Mouse (Mus musculus): ENCODE results near the gene Zfp653. TPM values are rescaled to one million over a fixed set of nuclear protein-coding genes. Genes with fewer than 3 reads are reported as not detected.
"Not testable (repeated sequence)": the region's sequence is repeated elsewhere in the genome, so short reads cannot be mapped to it uniquely, and the experiment has no call there.

Zfp653 gene
- polyA plus RNA-seq, 1 experiment from 2014 or later, result 10.9 TPM

DNA sequence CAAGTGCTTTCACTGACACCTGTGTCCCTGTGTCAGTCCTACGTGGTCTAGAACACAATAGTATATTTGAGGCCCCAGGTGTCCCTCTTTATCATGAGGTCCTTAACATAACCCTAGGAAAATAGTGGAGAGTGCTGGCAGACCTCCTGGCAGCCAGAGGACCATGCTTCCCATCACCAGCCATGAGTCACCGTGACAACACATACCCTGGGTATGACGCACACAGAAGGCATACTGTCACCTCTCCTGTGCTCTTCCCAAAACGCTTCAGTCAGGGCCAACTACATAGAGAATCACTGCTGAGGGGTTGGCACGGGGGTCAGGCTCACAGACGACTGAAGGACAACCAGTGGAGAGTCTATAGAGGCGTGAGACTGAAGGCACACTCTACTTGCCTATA is 18.8 kb upstream of the Zfp653 start:
- ATAC-seq (ENCODE audit: insufficient number of reproducible peaks, low FRiP score, low TSS enrichment, low read depth), result no peak

DNA sequence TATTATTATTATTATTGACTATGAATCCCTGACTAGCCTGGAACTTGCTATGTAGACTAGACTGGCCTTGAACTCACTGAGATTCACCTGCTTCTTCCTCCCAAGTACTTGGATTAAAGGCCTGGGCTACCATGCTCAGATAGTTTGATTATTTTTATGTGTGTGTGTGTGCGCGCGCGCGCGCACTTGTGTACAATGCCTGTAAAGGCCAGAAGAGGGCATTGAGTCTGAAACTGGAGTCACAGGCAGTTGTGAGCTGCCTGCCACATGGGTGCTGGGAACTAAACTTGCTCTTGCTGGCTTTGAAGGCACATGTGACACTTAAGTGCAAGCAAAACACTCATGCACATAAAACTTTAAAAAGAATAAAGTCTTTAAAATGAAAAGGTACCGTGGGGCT is 18.1 kb upstream of the Zfp653 start:
- Histone ChIP-seq H3K4me1 (peaks cover 11% of the 10 kb centered on the region; the same call in 1 of the 2 replicates), H3K4me2 (no peak overlapping the region), H3K27ac (no peak overlapping the region), H3K4me3 (no peak overlapping the region), H3K9ac (no peak overlapping the region), H3K36me3 (no peaks in the 10 kb centered on the region), H3K9me3 (no peaks in the 10 kb centered on the region), H3K27me3 (no peaks in the 10 kb centered on the region)
- ATAC-seq (ENCODE audit: insufficient number of reproducible peaks, low FRiP score, low TSS enrichment, low read depth), result no peak
- 96% methylated on average over 7 of the region's 7 CpGs for WGBS

More for the DNA sequence above, 18.8 kb upstream of the Zfp653 start:
- no peak overlapping the region for H3K9ac ChIP-seq
- H3K4me2 ChIP-seq, result no peak overlapping the region
- no peaks in the 10 kb centered on the region for H3K27me3 ChIP-seq
- no peaks in the 10 kb centered on the region for H3K36me3 ChIP-seq
- no peaks in the 10 kb centered on the region for H3K9me3 ChIP-seq
- H3K27ac ChIP-seq, result no peak overlapping the region
- WGBS, result 84% methylated on average over 7 of the region's 7 CpGs
- peaks cover 6% of the 10 kb centered on the region; the same call in 1 of the 2 replicates for H3K4me1 ChIP-seq
- H3K4me3 ChIP-seq, result no peak overlapping the region

DNA sequence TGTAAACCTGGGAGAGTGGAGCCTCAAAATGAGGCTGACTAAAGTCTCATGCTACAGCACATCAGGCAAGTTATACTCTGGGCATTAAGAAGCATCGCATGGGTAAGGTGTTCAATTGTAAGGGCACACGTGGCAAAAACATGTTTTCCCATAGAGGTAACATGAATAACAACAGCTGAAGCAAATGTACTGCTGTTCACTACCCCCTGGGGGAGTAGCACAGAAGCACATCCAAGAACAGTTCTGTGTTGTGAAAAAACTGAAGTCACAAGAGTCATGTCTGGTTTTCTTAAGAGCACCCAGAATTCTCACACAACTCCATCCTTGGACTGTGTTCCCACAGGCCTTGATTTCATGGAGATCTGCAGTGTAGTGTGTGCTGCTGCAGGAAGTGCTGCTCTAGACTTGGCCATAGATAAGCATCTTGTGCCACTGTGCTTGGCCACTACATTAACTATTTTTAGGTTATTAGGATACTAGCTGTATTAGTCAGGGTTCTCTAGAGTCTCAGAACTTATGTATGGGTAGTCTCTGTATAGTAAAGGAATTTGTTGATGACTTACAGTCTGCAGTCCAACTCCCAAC is 15.9 kb upstream of the Zfp653 start:
- Histone ChIP-seq H3K9ac (no peak overlapping the region), H3K27me3 (no peaks in the 10 kb centered on the region), H3K4me2 (no peak overlapping the region), H3K36me3 (no peaks in the 10 kb centered on the region), H3K9me3 (no peaks in the 10 kb centered on the region), H3K4me3 (no peak overlapping the region), H3K4me1 (peaks cover 13% of the 10 kb centered on the region; the same call in 1 of the 2 replicates), H3K27ac (no peak overlapping the region)
- 83% methylated on average over 2 of the region's 2 CpGs for WGBS
- ATAC-seq (ENCODE audit: insufficient number of reproducible peaks, low FRiP score, low TSS enrichment, low read depth), result no peak

DNA sequence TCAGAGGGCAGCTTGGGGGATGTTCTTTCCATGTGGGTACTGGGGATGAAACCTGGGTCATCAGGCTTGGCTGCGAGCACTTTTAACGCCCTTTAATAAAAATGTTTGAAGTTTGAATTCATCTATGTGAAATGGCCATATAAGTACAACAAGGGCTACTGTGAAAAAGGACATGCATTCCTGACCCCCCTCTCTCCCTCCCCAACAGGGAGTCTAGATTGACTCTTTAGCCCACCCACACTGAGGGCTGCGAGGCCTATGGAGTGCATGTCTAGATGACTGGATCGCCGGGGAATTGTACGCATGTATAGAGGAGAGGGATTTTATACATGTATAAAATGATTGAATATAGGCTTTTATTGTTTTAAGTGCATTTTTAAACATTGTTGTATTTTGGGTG is 14.8 kb upstream of the Zfp653 start:
- 69% methylated on average over 6 of the region's 6 CpGs for WGBS
- Histone ChIP-seq H3K27ac (peak overlapping the region; percentile 88), H3K36me3 (no peaks in the 10 kb centered on the region)

DNA sequence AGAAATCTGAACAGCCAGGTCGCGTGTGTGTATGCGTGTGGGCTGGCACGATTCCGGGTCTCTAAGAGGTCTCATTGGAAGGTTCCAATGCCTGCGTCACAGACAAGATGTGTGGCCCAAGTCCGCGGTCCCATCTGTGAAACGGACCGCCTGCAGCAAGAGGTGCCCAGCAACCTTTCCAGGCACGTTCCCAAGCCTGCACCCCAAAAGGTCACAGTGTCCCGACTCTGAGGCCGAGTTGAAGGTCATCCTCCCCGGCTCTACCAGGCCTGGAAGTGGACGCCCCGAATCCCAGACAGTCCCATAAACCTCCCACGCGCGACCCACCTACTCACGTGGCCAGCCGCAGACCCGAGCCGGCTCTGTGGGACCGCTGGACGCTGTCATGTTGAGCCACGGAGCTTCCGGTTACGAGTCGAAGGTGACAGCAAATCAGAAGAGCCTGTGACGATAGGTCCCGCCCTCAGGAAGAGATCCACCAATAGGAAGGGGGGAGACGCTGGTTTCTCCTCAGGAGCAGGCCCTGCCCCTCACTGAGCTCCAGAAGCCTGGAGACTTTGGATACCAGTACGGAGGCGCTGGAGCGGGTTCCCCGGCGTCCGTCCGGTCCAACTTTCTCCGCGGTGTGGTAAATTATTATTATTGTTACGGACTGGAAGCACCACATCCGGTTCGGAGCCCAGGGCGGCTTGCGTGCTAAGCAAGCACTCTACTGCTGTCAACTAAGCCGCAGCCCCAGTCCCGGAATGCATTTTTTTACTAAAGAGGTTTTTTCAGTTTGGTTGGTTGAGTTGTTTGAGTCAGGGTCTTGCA is 14.1 kb upstream of the Zfp653 start, which contains the start of gene Ecsit:
Gene Ecsit, minus strand, starts transcription at position 417 of the 813 bp plus-strand sequence.
- ATAC-seq (ENCODE audit: insufficient number of reproducible peaks, low FRiP score, low TSS enrichment, low read depth), result peak; percentile 97
- Histone ChIP-seq H3K27ac (peak within 1 kb of the TSS; percentile 88), H3K9me3 (no peaks in the 10 kb centered on the region), H3K36me3 (0 out of 2 replicates have a peak, but pooled peaks cover under 1% of the 10 kb centered on the region), H3K27me3 (no peaks in the 10 kb centered on the region), H3K4me1 (peaks cover 13% of the 10 kb centered on the region; the same call in 1 of the 2 replicates), H3K4me2 (peak within 1 kb of the TSS; percentile 74), H3K9ac (peak within 1 kb of the TSS; percentile 64), H3K4me3 (peak within 1 kb of the TSS; percentile 84)
- WGBS, result 0% methylated on average over 48 of the region's 48 CpGs

More for the DNA sequence above, 14.8 kb upstream of the Zfp653 start:
- peaks cover 13% of the 10 kb centered on the region; the same call in 1 of the 2 replicates for H3K4me1 ChIP-seq
- H3K9me3 ChIP-seq, result no peaks in the 10 kb centered on the region
- peak overlapping the region; percentile 64 for H3K9ac ChIP-seq
- ATAC-seq (ENCODE audit: insufficient number of reproducible peaks, low FRiP score, low TSS enrichment, low read depth), result no peak
- H3K4me3 ChIP-seq, result peak overlapping the region; percentile 84
- H3K4me2 ChIP-seq, result peak overlapping the region; percentile 74
- H3K27me3 ChIP-seq, result no peaks in the 10 kb centered on the region

DNA sequence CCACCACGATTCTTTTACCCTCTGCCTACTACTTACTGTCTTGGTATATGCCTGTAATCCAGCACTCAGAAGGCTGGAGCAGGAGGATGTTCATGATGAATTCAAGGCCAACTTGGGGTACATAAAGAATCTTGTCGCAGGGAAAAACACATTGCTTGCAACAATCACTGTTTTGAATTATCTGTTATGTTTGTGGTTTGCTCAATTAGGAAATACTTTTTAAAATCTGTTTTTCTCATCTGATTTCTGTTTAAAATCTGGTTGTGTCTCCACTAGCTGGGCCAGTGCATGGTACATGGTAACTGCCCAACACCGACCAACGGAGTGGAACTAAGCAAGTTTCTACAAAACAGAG is 13.5 kb upstream of the Zfp653 start:
- no peaks in the 10 kb centered on the region for H3K27me3 ChIP-seq
- peak overlapping the region; percentile 84 for H3K4me3 ChIP-seq
- H3K9me3 ChIP-seq, result no peaks in the 10 kb centered on the region
- H3K9ac ChIP-seq, result peak overlapping the region; percentile 64
- H3K4me1 ChIP-seq, result peaks cover 13% of the 10 kb centered on the region; the same call in 1 of the 2 replicates
- H3K4me2 ChIP-seq, result peak overlapping the region; percentile 74
- H3K36me3 ChIP-seq, result peaks cover 6% of the 10 kb centered on the region; the same call in 1 of the 2 replicates
- H3K27ac ChIP-seq, result peak overlapping the region; percentile 88; the same call in 1 of the 2 replicates
- 29% methylated on average over 4 of the region's 4 CpGs for WGBS
- ATAC-seq (ENCODE audit: insufficient number of reproducible peaks, low FRiP score, low TSS enrichment, low read depth), result no peak

DNA sequence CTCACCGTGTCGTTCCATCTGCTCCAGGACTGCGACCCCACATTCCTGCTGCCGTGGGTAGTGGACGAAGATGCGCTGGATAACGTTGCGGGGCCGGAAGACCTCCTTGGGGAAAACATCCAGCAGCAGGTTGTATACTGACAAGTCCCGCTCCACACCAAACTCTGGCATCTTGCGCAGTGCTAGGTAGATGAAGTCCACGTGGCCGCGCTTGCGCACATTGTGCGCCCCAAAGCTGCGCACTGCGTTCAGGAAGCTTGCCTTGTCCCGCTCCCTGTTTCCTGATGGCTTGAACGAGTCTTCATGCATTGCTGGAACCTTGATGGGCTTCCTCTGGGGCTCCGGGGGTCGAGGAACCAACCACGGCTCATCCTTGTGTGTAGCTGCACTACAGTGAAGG is 5.0 kb upstream of the Zfp653 start:
- Histone ChIP-seq H3K36me3 (peaks cover 42% of the 10 kb centered on the region), H3K9ac (no peak overlapping the region), H3K4me2 (no peak overlapping the region), H3K4me1 (peaks cover 5% of the 10 kb centered on the region; the same call in 1 of the 2 replicates), H3K9me3 (no peaks in the 10 kb centered on the region), H3K27ac (no peak overlapping the region), H3K4me3 (no peak overlapping the region), H3K27me3 (no peaks in the 10 kb centered on the region)
- ATAC-seq (ENCODE audit: insufficient number of reproducible peaks, low FRiP score, low TSS enrichment, low read depth), result no peak
- 91% methylated on average over 23 of the region's 23 CpGs for WGBS

DNA sequence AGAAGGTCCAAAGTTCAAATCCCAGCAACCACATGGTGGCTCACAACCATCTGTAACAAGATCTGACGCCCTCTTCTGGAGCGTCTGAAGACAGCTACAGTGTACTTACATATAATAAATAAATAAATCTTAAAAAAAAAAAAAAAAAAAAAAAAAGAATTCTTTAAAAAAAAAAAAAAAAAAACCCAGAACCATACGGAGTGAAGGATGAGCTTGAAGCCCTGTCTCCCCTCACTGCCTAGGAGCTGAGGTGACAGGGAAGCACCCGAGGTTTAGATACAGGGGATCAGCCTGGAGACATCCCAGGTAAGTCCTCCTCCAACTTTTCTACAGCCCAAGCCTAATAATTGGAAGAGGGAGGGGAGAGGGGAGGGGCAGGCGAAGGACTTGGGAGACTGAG is 4.6 kb upstream of the Zfp653 start:
- H3K27ac ChIP-seq; H3K9me3 ChIP-seq; H3K27me3 ChIP-seq; H3K4me3 ChIP-seq; H3K4me2 ChIP-seq; H3K4me1 ChIP-seq; H3K9ac ChIP-seq; ATAC-seq (ENCODE audit: insufficient number of reproducible peaks, low FRiP score, low TSS enrichment, low read depth): not testable (repeated sequence)
- H3K36me3 ChIP-seq, result peaks cover 42% of the 10 kb centered on the region
- WGBS, result 69% methylated on average over 5 of the region's 5 CpGs

DNA sequence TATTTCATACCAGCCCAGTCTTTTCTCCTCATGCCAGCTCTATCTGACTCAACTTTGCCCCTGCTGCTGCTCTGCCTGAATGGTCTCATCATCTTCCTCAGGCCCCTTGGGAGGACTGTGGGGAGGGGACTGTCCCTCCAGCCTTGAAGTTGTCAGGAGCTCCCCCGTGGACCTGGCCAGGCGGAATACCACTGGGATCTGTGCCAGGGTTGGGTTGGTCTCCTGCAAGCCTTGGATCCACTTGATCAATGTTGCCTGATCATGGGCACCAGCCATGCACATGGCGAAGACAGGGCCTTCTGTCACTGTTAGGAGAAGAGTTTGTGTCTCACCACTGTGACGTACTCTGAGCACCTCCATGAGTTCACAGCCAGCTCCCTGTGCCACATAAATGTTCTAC is 1.1 kb upstream of the Zfp653 start:
- no peaks in the 10 kb centered on the region for H3K9me3 ChIP-seq
- H3K27ac ChIP-seq, result no peak overlapping the region
- 90% methylated on average over 4 of the region's 4 CpGs for WGBS
- no peak overlapping the region for H3K4me2 ChIP-seq
- H3K4me3 ChIP-seq, result no peak overlapping the region
- no peak for ATAC-seq (ENCODE audit: insufficient number of reproducible peaks, low FRiP score, low TSS enrichment, low read depth)
- peaks cover 41% of the 10 kb centered on the region for H3K36me3 ChIP-seq
- H3K4me1 ChIP-seq, result peaks cover 10% of the 10 kb centered on the region
- H3K27me3 ChIP-seq, result no peaks in the 10 kb centered on the region
- no peak overlapping the region for H3K9ac ChIP-seq

DNA sequence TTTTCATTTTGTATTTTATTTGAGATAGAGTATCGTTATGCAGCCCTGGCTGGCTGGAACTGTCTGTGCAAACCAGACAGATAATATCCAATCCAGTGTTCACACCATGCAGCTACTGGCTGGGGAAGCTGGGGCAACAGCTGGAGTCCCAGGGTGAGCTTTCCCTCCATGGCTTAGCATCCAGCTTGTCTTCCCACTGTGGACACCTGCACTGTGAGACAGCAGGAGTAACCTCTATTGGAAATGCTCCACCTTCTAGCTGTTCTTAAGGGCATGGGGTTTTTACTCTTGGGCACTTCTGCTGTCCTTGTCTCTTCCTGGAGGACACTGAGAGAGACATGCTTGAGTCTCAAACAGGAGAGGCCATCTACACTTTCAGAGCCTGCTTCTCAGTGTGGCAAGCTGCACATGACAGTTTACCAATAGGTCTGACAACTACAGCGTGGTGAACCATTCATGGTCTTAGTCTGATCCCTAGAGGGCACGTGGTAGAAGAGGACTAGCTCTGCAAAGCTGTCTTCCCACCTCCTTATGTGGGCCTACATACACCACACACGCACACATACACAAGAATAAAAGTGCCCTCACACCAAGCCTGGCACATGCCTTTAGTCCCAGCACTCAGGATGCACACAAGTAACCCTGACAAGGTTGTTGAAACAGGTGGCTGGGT is 1.2 kb downstream of the Zfp653 start:
- Histone ChIP-seq H3K27me3 (no peaks in the 10 kb centered on the region), H3K4me3 (peak overlapping the region; percentile 85), H3K4me1 (peaks cover 10% of the 10 kb centered on the region), H3K9ac (0 out of 2 replicates have a peak overlapping the region, but pooled peaks have one; percentile 84), H3K4me2 (peak overlapping the region; percentile 56), H3K9me3 (no peaks in the 10 kb centered on the region), H3K36me3 (peaks cover 52% of the 10 kb centered on the region), H3K27ac (peak overlapping the region; percentile 64)
- ATAC-seq (ENCODE audit: insufficient number of reproducible peaks, low FRiP score, low TSS enrichment, low read depth), result no peak
- WGBS, result 69% methylated on average over 4 of the region's 4 CpGs

DNA sequence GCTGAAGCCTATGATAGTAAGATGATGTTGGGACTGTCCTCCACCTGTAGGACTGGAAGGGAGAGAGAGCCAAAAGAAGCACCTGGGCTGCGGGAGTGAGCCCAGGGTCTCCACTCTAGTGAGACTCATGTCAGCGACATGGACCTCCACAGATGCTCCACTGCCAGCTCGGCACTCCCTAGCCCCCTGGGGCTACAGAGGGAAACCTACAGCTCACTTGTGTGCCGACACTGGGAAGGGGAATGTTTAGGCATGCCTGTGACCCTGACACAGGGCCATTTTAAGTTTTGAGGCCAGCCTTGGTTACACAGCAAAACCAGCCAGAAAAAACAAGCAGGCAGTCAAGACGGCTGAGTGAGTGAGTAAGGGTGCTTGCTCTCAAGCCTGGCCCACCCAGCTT is 4.0 kb downstream of the Zfp653 start:
- Histone ChIP-seq H3K4me2 (no peak overlapping the region), H3K27ac (no peak overlapping the region), H3K9ac (no peak overlapping the region), H3K9me3 (no peaks in the 10 kb centered on the region), H3K4me1 (peaks cover 7% of the 10 kb centered on the region), H3K27me3 (no peaks in the 10 kb centered on the region), H3K36me3 (peaks cover 55% of the 10 kb centered on the region), H3K4me3 (no peak overlapping the region)
- ATAC-seq (ENCODE audit: insufficient number of reproducible peaks, low FRiP score, low TSS enrichment, low read depth), result no peak
- WGBS, result 73% methylated on average over 5 of the region's 5 CpGs

DNA sequence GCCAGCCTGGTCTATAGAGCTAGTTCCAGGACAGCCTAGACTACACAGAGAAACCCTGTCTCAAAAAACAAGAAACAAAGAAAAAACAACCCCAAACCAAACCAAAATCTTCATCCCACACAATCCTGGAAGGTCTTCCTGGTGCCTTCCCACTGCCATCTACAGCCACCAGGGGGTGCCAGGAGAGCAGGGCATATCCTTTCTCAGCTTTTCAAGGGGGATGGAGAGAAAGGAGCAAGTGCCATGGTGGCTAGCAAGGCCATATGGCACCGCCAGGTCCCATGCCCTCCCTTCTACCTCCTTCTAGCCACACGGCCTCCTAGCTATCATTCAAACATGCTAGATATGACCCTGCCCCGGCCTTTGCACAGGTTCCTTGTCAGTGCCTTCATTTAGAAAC is 4.7 kb downstream of the Zfp653 start:
- Histone ChIP-seq H3K4me2 (no peak overlapping the region), H3K27me3 (no peaks in the 10 kb centered on the region), H3K9ac (no peak overlapping the region), H3K9me3 (no peaks in the 10 kb centered on the region), H3K4me3 (no peak overlapping the region), H3K27ac (no peak overlapping the region), H3K36me3 (peaks cover 61% of the 10 kb centered on the region), H3K4me1 (peaks cover 5% of the 10 kb centered on the region; the same call in 1 of the 2 replicates)
- 79% methylated on average over 3 of the region's 3 CpGs for WGBS
- no peak for ATAC-seq (ENCODE audit: insufficient number of reproducible peaks, low FRiP score, low TSS enrichment, low read depth)

Measured in limb, embryonic 15.5 days (tissue).